Mouse (Mus musculus): Measurements from ENCODE around the gene Selenof.

Selenof gene

GRCm38 (mm10) chr3:144563916-144564315, 6.2 kb upstream of the Selenof start:
- DNase-seq (ENCODE audit: low spot score in 2 of 2), result no peak

GRCm38 (mm10) chr3:144565212-144565611, 4.9 kb upstream of the Selenof start:
- no peak for DNase-seq (ENCODE audit: low spot score in 2 of 2)

GRCm38 (mm10) chr3:144568861-144569361, 1.2 kb upstream of the Selenof start:
- no peak for DNase-seq (ENCODE audit: low spot score in 2 of 2)

GRCm38 (mm10) chr3:144569401-144569971, 618 bp upstream of the Selenof start:
- DNase-seq (ENCODE audit: low spot score in 2 of 2), result peak; percentile 35 to 53

GRCm38 (mm10) chr3:144570816-144571487, 848 bp downstream of the Selenof start:
- no peak for DNase-seq (ENCODE audit: low spot score in 2 of 2)

- DNase-seq (ENCODE audit: low spot score in 2 of 2), result no peak
Observed at GRCm38 (mm10) chr3:144574256-144574655, 4.2 kb downstream of the Selenof start.

GRCm38 (mm10) chr3:144577366-144578340, 7.5 kb downstream of the Selenof start:
- no peak for DNase-seq (ENCODE audit: low spot score in 2 of 2)

- no peak for DNase-seq (ENCODE audit: low spot score in 2 of 2)
Observed at GRCm38 (mm10) chr3:144578921-144579320, 8.8 kb downstream of the Selenof start.

- DNase-seq (ENCODE audit: low spot score in 2 of 2), result no peak
Observed at GRCm38 (mm10) chr3:144579796-144580195, 9.7 kb downstream of the Selenof start.

GRCm38 (mm10) chr3:144580281-144580680, 10.2 kb downstream of the Selenof start:
- no peak for DNase-seq (ENCODE audit: low spot score in 2 of 2)

GRCm38 (mm10) chr3:144581842-144582241, 11.7 kb downstream of the Selenof start:
- no peak for DNase-seq (ENCODE audit: low spot score in 2 of 2)

GRCm38 (mm10) chr3:144582306-144582705, 12.2 kb downstream of the Selenof start:
- DNase-seq (ENCODE audit: low spot score in 2 of 2), result no peak

GRCm38 (mm10) chr3:144583789-144584188, 13.7 kb downstream of the Selenof start:
- DNase-seq (ENCODE audit: low spot score in 2 of 2), result no peak

- DNase-seq (ENCODE audit: low spot score in 2 of 2), result no peak
Observed at GRCm38 (mm10) chr3:144584789-144585553, 14.9 kb downstream of the Selenof start.

GRCm38 (mm10) chr3:144586731-144587130, 16.6 kb downstream of the Selenof start:
- no peak for DNase-seq (ENCODE audit: low spot score in 2 of 2)

- no peak for DNase-seq (ENCODE audit: low spot score in 2 of 2)
Observed at GRCm38 (mm10) chr3:144589189-144589890, 19.2 kb downstream of the Selenof start.

- no peak for DNase-seq (ENCODE audit: low spot score in 2 of 2)
Observed at GRCm38 (mm10) chr3:144592992-144593785, 23.1 kb downstream of the Selenof start.

- DNase-seq (ENCODE audit: low spot score in 2 of 2), result no peak
Observed at GRCm38 (mm10) chr3:144597121-144597520, 27.0 kb downstream of the Selenof start.

GRCm38 (mm10) chr3:144597790-144598467, 27.8 kb downstream of the Selenof start:
- DNase-seq (ENCODE audit: low spot score in 2 of 2), result no peak

Data from frontal cortex, postnatal 36 days (tissue).